Mouse (Mus musculus): Measurements from ENCODE around the gene Teddm1b. TPM values are rescaled to one million over a fixed set of nuclear protein-coding genes. Genes with fewer than 3 reads are reported as not detected.
A peak's percentile ranks its signal among the peaks of the same experiment; 100 is the strongest.

The Teddm1b gene
- total RNA-seq, 1 experiment from 2014 or later = not detected

DNA sequence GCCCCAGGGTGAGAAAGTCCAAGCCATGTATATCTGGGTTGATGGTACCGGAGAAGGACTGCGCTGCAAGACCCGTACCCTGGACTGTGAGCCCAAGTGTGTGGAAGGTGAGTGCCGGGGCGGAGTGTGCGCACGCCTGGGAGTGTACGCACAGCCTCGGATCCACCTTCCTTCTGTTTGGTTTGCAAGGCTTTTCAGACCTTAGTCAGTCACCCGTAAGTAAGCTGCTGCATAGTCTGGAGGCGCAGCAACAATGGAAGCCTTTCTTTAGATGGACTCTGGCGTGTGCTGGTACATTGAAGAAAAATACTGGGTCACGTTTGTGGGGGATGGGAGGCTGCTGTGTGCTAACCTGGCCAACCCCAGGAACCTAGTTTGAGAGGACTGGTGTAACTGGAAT is 28.9 kb downstream of the Teddm1b start:
- DNase-seq = no peak

DNA sequence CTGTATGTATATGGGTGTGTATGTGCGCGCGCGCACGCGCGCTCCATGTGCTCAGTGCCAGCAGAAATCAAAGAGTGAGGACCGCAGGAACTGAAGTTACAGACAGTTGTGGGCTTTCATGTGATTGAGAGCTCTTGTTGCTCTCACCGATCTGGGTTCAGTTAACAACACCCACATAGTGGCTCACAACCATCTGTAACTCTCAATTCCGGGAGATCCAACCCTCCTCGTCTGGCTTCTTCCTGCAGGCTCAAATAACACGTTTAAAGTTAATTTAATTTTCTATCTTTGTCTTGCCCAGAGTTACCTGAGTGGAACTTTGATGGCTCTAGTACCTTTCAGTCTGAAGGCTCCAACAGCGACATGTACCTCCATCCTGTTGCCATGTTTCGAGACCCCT is 30.1 kb downstream of the Teddm1b start:
- DNase-seq = no peak

DNA sequence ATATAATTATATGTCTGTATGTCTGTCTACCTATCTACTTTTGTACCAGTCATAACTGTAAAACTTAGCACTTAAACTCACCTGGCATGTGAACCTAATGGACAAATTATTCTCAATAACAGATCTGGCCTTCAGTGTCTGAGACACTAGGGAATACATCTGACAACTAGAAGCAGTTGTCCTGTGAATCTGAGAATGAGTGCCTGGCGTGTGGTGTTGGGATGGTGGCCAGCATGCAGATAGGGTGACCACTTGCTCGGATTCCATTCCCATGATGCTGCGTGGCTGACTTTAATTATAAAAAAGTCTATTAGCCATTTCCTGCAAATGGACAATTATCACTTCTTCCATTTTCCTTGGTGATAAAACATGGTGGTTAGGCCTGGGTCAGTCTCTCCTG is 31.7 kb downstream of the Teddm1b start:
- no peak for DNase-seq

DNA sequence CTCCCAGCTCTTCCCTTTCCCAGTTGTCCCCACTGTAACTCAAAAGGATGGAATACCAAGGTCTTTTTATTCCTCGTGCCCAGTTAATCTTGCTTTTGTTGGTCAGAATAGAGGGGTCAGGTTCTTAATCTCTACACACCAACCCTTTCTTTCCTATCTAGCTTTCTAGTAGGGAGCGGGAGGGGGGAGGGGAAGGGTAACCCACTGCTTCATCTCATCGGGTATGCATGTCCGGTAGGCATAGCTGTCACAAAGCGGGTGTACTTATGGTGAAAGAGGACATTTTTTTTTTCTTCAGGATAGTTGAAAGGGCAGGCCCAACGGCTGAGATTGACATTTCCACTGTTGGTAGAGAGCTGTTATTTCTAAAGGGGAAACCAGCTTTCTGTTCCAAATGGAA is 34.1 kb downstream of the Teddm1b start:
- DNase-seq = no peak

DNA sequence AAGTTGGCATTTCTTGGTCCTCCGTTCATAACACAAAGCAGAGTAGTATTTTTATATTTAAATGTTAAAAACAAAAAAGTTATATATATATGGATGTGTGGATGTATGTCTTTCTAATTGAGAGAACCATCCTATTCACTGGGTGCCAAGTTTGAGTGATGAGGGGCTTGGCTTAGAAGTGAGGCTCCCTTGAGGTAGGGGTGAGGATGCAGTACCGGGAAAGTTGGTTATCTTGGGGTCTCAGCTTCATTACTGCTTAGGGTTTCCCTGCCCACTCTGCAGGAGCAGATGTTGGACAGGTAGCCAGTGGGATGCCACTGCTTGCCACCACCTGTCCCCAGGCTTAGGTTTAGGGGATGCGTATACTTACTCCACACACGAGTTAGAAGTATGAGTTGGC is 34.6 kb downstream of the Teddm1b start:
- DNase-seq = no peak

GRCm38 (mm10) chr1:153909213-153909962 is 35.2 kb downstream of the Teddm1b start:
- no peak for DNase-seq

DNA sequence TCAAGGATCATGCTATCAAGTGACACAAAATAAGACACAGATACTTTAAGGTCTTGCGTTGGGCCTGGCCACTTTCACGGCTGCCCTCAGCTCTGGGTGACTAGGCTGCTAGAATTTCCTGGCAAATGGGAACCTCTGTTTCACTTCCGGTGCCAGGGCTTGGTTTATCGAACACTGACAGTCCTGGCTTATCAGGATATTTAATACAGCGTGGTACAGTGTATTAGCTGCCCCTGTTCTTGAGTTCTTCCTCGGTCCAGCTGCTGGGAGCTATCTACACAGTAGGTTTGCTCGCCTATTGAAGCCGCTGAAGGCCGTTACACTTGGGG is 35.8 kb downstream of the Teddm1b start:
- no peak for DNase-seq

GRCm38 (mm10) chr1:153910423-153910822 is 36.3 kb downstream of the Teddm1b start:
- DNase-seq = no peak

- no peak for DNase-seq
Measured at GRCm38 (mm10) chr1:153911276-153911795, 37.2 kb downstream of the Teddm1b start.

DNA sequence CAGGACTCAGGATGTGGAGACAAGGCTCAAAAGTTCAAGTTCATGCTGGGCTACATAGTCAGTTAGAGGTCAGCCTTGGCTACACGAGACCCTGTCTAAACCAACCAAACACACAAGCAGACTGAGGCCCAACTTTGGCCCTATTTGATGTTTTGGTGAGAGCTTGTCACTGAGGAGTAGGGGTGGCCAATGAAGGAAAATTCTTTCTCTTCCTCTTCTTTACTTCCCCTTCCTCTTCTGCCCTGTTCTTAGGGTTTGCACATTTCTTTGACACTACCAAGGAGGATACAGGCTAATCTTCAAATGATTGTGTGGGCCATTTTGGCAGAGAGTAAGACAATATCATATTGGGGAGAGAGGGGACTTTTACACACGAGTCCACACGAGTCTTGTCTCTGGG is 39.7 kb downstream of the Teddm1b start:
- DNase-seq = no peak

DNA sequence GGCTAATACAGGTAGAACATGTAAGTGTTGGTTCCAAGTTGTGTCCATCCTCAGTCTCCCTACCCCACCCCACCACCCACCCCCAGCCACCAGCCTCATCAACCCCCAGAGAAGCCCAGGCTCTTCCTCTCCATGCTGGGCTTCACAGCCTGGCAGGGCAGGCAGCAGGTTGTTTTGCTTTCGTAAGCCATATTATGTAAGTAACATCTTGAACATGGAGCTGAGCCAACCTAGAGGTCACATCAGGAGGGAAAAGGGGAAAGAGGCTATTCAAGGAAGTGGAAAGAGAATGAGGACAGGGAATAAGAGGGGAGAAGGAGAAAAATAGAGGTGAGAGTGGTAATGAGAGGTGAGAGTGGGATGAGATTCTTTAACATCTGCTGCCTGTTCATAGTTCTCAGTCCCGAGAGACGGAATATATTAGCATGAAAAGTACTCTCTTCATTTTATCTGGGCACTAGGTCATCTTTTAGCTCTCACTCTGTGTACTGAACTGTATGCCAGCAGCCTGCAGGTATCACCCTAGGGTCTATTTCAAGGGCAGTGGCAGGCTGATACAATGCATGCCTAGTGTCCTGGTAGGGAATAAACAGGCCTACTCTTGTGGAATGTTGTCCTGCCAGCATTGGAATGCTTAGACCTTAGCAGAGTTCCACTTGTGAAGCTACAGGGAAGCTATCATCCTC is 44.5 kb downstream of the Teddm1b start:
- no peak for DNase-seq

DNA sequence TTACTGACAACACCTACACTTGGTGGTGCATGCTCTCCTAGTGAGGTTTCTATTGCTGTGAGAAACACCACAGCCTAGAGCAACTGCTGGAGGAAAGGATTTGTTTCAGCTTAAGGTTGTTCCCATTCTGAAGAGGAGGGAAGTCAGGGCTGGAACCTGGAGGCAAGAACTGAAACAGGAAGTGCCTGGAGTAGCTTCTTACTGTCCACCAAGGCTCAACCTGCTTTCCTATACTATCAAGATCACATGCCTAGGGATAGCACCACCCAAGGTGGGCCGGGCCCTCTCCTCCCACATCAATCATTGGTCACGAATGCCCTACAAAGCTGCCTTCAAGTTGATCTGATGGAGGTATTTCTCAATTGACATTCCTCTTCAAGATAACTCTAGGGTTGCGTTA is 47.5 kb downstream of the Teddm1b start:
- no peak for DNase-seq

GRCm38 (mm10) chr1:153922571-153923021 is 48.5 kb downstream of the Teddm1b start:
- DNase-seq = peak; percentile 49

DNA sequence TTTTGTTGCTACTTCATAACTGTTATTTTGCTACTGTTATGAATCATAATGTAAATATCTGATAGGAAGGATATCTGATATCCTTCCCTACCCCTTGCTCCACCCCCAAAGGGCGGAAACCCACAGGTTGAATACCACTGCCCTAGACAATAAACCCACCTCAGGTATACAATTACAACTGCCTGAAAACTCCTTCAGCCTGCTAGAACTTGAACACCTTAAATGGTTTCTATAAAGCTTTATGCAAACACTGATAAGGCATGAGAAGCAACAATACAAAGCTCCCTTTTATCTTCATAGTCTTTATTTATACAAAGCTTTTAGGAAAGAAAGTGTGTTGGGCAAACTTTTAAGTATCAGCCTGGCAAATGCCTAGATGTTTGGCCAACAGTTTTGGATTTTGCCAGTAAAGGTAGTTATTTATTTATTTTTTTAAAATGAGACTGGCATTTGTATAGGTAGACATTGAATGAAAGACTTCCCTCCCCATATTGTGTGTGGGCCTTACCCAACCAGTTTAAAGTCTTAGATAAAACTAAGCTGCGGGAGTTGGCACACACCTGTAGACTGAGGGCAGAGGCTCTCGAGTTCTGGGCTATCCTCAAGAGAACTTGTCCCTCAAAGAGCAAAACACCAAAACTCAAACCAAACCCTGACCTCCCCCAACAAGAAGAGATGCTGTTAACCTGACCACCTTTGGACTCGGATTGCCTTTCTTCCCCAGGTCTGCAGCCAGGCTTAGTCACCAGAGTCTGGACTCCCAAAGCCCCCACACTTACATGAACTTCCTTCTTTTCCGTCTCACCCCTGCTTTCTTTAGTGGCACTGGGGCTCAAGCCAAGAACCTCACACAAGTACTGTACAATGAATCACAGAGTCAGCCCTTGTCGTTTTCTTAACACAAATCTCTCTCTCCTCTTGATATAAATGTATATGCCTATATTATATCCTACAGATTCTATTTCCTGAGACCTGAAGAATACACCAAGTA is 50.5 kb downstream of the Teddm1b start:
- no peak for DNase-seq

Small RNA genes lying within 50 kb of the gene (microRNA-seq; reads per million reads assigned to microRNA genes)
- 24.5 to 35.7 reads per million in 2 experiments for gene Mir8114

Other genes with a start within 250 kb of the Teddm1b start
- not detected in 2 replicates for gene Rgs8, start 221.3 kb upstream of the Teddm1b start, total RNA-seq (2021)
- 5.5 and 6.4 TPM in 2 replicates for gene Rgs16, start 134.0 kb upstream of the Teddm1b start, total RNA-seq (2021)
- 13.9 and 17.6 TPM in 2 replicates for gene Rnasel, start 124.9 kb upstream of the Teddm1b start, total RNA-seq (2021)
- gene Rgsl1, start 30.2 kb upstream of the Teddm1b start, total RNA-seq (2021) = 0.15 TPM in 1 of 2 replicates, not detected in the other
- gene Teddm1a, start 17.4 kb downstream of the Teddm1b start, total RNA-seq (2021) = not detected in 2 replicates
- 635 and 924 TPM in 2 replicates for gene Glul, start 25.6 kb downstream of the Teddm1b start, total RNA-seq (2021)
- gene Teddm2, start 25.9 kb downstream of the Teddm1b start, total RNA-seq (2021) = 0.33 and 1.0 TPM in 2 replicates